Mouse (Mus musculus) urinary bladder, postnatal 36 days (tissue): ENCODE data around the gene Fmod.
A peak's percentile ranks its signal among the peaks of the same experiment; 100 is the strongest.

Source experiments
- DNase-seq, 2 experiments: peaks; one replicate each; pipeline ENCODE4 v3.0.0; 2022; ENCODE audit warnings: low spot score in 2 of 2, mixed read lengths in 1 of 2

Fmod gene

GRCm38 (mm10) chr1:134076789-134077188 is 39.7 kb downstream of the Fmod start:
- no peak for DNase-seq

GRCm38 (mm10) chr1:134077389-134078060 is 40.5 kb downstream of the Fmod start:
- DNase-seq: peak in 1 of 2 experiments; percentile 42

GRCm38 (mm10) chr1:134078061-134078795 is 41.2 kb downstream of the Fmod start:
- peak; percentile 68 to 74 for DNase-seq

GRCm38 (mm10) chr1:134078802-134079476 is 41.9 kb downstream of the Fmod start, which contains the start of gene Btg2:
TSS of gene Btg2 (minus strand) at chr1:134079120.
- peak; percentile 95 to 98 for DNase-seq

- no peak for DNase-seq
Observed at GRCm38 (mm10) chr1:134079477-134080163, 42.6 kb downstream of the Fmod start.

GRCm38 (mm10) chr1:134080406-134080805 is 43.4 kb downstream of the Fmod start:
- no peak for DNase-seq

GRCm38 (mm10) chr1:134080881-134081450 is 43.9 kb downstream of the Fmod start:
- DNase-seq: no peak

- DNase-seq: no peak
Observed at GRCm38 (mm10) chr1:134082987-134083516, 46.0 kb downstream of the Fmod start.

GRCm38 (mm10) chr1:134083676-134084075 is 46.6 kb downstream of the Fmod start:
- DNase-seq: no peak

- DNase-seq: no peak
Observed at GRCm38 (mm10) chr1:134084128-134084527, 47.1 kb downstream of the Fmod start.

GRCm38 (mm10) chr1:134086017-134086416 is 49.0 kb downstream of the Fmod start:
- DNase-seq: no peak

GRCm38 (mm10) chr1:134086811-134087398 is 49.9 kb downstream of the Fmod start:
- DNase-seq: no peak

- no peak for DNase-seq
Observed at GRCm38 (mm10) chr1:134089074-134089473, 52.0 kb downstream of the Fmod start.

GRCm38 (mm10) chr1:134091851-134092250 is 54.8 kb downstream of the Fmod start:
- DNase-seq: no peak

- DNase-seq: no peak
Observed at GRCm38 (mm10) chr1:134092368-134092767, 55.3 kb downstream of the Fmod start.

- DNase-seq: peak; percentile 92 to 94
Observed at GRCm38 (mm10) chr1:134092852-134093770, 56.1 kb downstream of the Fmod start.

- no peak for DNase-seq
Observed at GRCm38 (mm10) chr1:134093771-134094526, 56.9 kb downstream of the Fmod start.

- no peak for DNase-seq
Observed at GRCm38 (mm10) chr1:134095033-134095612, 58.1 kb downstream of the Fmod start.

- DNase-seq: no peak
Observed at GRCm38 (mm10) chr1:134095721-134096120, 58.7 kb downstream of the Fmod start.
